Comparison of ENCODE assay signal across 13 mouse cellular contexts in genomic region chr9:37047490-37047889, GRCm38 (mm10).
DNase-seq lines count a peak whose midpoint lies in the region; ATAC-seq lines count a peak whose summit lies in the region.
"Had no signal": no experiment of that assay in that cellular context is flagged by ENCODE, and none has a peak within 500 bp of the region (broad histone marks: within the 10 kb centered on the region; RNA-seq: fewer than 3 reads in every experiment).

No protein-coding gene starts in this region.

- ATAC-seq in limb, embryonic 13.5 days (ENCODE audit: low FRiP score, low read depth) = peak; percentile 75; the same call in 1 of the 2 replicates

- H3K9ac ChIP-seq in limb, embryonic 13.5 days = no peak overlapping the region
- H3K9ac ChIP-seq: hindbrain, embryonic 12.5 days had no signal

- peaks cover 26% of the 10 kb centered on the region for H3K4me1 ChIP-seq in limb, embryonic 13.5 days
- H3K4me1 ChIP-seq in limb, embryonic 10.5 days = peaks cover 25% of the 10 kb centered on the region

- H3K4me2 ChIP-seq in limb, embryonic 13.5 days (replicated peaks) = no peak overlapping the region
- H3K4me2 ChIP-seq: hindbrain, embryonic 12.5 days had no signal

- no peak overlapping the region for H3K4me3 ChIP-seq in limb, embryonic 13.5 days
- H3K4me3 ChIP-seq in limb, embryonic 10.5 days = no peak overlapping the region
- H3K4me3 ChIP-seq: hindbrain, embryonic 12.5 days had no signal

- no peaks in the 10 kb centered on the region for H3K36me3 ChIP-seq in limb, embryonic 13.5 days
- no peaks in the 10 kb centered on the region for H3K36me3 ChIP-seq in limb, embryonic 10.5 days
- H3K36me3 ChIP-seq: hindbrain, embryonic 12.5 days had no signal

- peaks cover 45% of the 10 kb centered on the region for H3K27me3 ChIP-seq in limb, embryonic 13.5 days
- peaks cover 86% of the 10 kb centered on the region for H3K27me3 ChIP-seq in limb, embryonic 10.5 days (ENCODE audit: low read depth, poor library complexity, severe bottlenecking)
- H3K27me3 ChIP-seq: hindbrain, embryonic 12.5 days had no signal

- H3K9me3 ChIP-seq in limb, embryonic 13.5 days = no peaks in the 10 kb centered on the region
- no peaks in the 10 kb centered on the region for H3K9me3 ChIP-seq in limb, embryonic 10.5 days (replicated peaks)
- H3K9me3 ChIP-seq: hindbrain, embryonic 12.5 days had no signal

- WGBS in limb, embryonic 13.5 days = 36% methylated on average over 5 of the region's 5 CpGs
- 74% methylated on average over 5 of the region's 5 CpGs for WGBS in limb, embryonic 10.5 days

- H3K27ac ChIP-seq in limb, embryonic 13.5 days = no peak overlapping the region
- H3K27ac ChIP-seq in limb, embryonic 10.5 days = no peak overlapping the region
- H3K27ac ChIP-seq: hindbrain, embryonic 12.5 days; macrophage had no signal

- no peak for DNase-seq in limb, embryonic 10.5 days (ENCODE audit: low spot score)
- DNase-seq in fat pad, adult 2 months (ENCODE audit: extremely low read depth, low read depth, low spot score) = peak; percentile 66
- peak; percentile 71 for DNase-seq in heart, adult 8-10 months (ENCODE audit: low spot score)
- peak; percentile 54 for DNase-seq in testis, postnatal 10 days (ENCODE audit: low spot score)
- DNase-seq in T-cell, adult 2 months (ENCODE audit: low spot score) = no peak
- DNase-seq in spleen, adult 18-20 months = no peak
- DNase-seq: cerebellum, adult 11 months; kidney, adult 18-20 months; liver; thymus, postnatal 36 days had no signal

Comparison
In these comparisons a context has a peak if more than half of its experiments do, and no peak if none do; other contexts are left out.
1. DNase-seq: peak in fat pad, adult 2 months (single experiment), heart, adult 8-10 months (single experiment) and testis, postnatal 10 days (single experiment); none in limb, embryonic 10.5 days (single experiment), T-cell, adult 2 months (single experiment) and spleen, adult 18-20 months (0 of 2).